Mouse (Mus musculus) macrophage (primary cell): ENCODE measurements at regions not wholly inside any gene's neighbourhood (a gene's known extent, or its start where the extent isn't known, plus 50 kb on each side); places are given as distances from the start of the nearest gene placed in this dataset.

ENCODE experiments used
- H3K27ac ChIP-seq: fragments of 350-480 bp; formaldehyde crosslinking; 2 replicates; pipeline ENCODE4 v1.9.0; 2021
- H3K36me3 ChIP-seq: fragments of 350-480 bp; formaldehyde crosslinking; 2 replicates; pipeline ENCODE4 v1.9.0; 2021; ENCODE audit errors: inconsistent target
- H3K4me3 ChIP-seq: fragments of 350-480 bp; formaldehyde crosslinking; 2 replicates; pipeline ENCODE4 v1.9.0; 2021; ENCODE audit errors: inconsistent target
- H3K79me2 ChIP-seq: fragments of 350-480 bp; formaldehyde crosslinking; 2 replicates; pipeline ENCODE4 v1.9.0; 2021; ENCODE audit errors: inconsistent target
- WGBS: methylation state at CpG from one replicate; pipeline ENCODE4 v1.1.7; 2026; ENCODE audit warnings: inconsistent platforms; ENCODE audit not compliant: missing documents; 5-methylcytosine and 5-hydroxymethylcytosine counted together

DNA sequence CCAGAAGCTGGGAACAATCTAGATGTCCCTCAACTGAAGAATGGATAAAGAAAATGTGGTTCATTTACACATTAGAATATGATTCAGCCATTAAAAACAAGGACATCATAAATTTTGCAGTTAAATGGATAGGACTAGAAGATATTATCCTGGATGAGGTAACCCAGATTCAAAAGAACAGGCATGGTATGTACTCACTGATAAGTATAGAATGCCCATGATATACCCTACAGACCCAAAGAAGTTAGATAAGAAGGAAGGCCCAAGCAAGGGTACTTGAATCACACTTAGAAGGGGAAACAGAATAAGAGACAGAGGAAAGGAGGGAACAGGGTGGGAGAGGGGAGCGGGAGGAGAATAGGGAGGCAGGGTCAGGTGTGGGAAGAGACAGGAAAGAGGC, 127.4 kb upstream of the Itga4 start:
- Histone ChIP-seq H3K27ac (no peak overlapping the region), H3K79me2 (no peaks in the 10 kb centered on the region), H3K36me3 (no peaks in the 10 kb centered on the region), H3K4me3 (no peak overlapping the region)
- 100% methylated on average over 1 of the region's 1 CpGs for WGBS

DNA sequence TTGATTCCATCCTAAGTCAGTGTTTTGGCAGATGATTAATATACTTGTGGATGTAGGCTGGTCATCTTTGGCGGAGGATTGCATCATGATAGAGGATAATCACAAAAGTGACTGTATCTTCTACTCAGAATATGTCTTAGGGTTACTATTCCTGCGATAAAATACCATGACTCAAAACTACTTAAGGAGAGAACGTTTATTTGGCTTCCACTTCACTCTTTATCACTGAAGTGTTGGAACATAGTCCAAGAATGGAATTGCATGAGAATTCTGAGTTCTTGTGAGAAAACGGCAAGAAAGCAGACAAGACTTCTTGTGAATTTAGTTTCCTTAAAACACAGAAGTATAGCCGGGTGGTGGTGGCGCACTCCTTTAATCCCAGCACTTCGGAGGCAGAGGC, 124.6 kb upstream of the Itga4 start:
- H3K4me3 ChIP-seq: no peak overlapping the region
- no peaks in the 10 kb centered on the region for H3K79me2 ChIP-seq
- H3K27ac ChIP-seq: no peak overlapping the region
- H3K36me3 ChIP-seq: no peaks in the 10 kb centered on the region
- 94% methylated on average over 7 of the region's 7 CpGs for WGBS

DNA sequence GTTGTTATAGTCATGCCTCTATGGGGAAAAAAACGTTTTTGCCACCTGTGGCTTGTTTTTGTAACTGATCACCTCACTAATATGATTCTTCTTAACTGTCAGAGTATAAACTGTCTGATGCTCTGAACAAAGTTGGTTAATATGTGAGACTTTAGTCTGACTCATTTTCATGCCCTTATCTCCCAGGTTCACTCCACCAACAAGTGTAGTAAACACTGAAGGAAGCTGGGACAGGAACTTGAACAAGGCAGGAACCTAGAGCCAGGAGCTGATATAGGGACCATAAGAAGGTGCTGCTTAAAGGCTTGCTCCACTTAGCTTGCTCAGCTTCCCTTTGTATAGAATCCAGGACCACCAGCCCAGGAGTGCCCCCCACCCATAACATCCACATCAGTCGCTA, 124.0 kb upstream of the Itga4 start:
- 77% methylated on average over 2 of the region's 2 CpGs for WGBS
- Histone ChIP-seq H3K4me3 (no peak overlapping the region), H3K27ac (peak overlapping the region; percentile 71), H3K79me2 (no peaks in the 10 kb centered on the region), H3K36me3 (no peaks in the 10 kb centered on the region)

DNA sequence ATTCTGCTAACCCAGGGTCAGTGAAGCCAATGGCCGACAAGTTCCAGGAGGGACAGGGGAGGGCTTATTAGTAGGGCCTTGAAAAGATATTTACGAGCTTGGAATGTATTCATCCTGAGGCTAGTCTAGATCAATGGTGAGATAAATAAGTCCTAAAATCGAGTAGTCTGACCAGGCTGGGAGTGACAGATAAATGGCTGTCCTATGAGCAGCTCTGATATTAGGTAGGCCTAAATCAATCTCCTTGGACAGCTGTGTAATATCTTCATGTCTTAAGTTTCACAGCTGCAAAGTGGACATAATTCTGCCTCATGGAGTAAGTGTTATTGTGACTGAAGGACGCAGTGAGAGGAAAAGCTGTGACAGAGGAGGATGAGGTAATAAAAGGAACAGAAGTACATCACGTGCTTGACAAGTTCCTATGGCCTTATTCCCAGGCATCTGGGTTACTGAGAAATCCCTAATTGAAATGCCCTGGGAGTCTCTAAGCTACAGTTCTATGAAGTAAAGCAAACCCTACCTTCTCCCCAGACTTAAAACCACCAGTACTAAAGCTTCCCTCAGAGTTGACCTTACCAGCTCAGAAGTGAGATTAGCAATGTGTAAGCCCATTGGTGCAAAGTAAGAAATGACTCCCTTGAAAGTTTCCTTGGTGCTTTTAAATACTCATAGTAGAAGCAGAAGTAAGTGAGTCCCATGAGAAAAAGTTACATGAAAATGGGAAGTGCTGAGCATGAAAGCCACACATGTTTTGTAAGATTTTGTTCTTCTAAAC, 123.3 kb upstream of the Itga4 start:
- 49% methylated on average over 5 of the region's 5 CpGs for WGBS
- no peaks in the 10 kb centered on the region for H3K79me2 ChIP-seq
- peak overlapping the region; percentile 71 for H3K27ac ChIP-seq
- no peaks in the 10 kb centered on the region for H3K36me3 ChIP-seq
- no peak overlapping the region for H3K4me3 ChIP-seq

GRCm38 (mm10) chr2:79132518-79132845, 122.7 kb upstream of the Itga4 start:
- peak overlapping the region; percentile 71 for H3K27ac ChIP-seq
- H3K36me3 ChIP-seq: no peaks in the 10 kb centered on the region
- H3K4me3 ChIP-seq: no peak overlapping the region
- 46% methylated on average over 3 of the region's 3 CpGs for WGBS
- H3K79me2 ChIP-seq: no peaks in the 10 kb centered on the region

GRCm38 (mm10) chr2:79134281-79134680, 120.9 kb upstream of the Itga4 start:
- H3K79me2 ChIP-seq: no peaks in the 10 kb centered on the region
- no peak overlapping the region for H3K27ac ChIP-seq
- 91% methylated on average over 5 of the region's 5 CpGs for WGBS
- H3K4me3 ChIP-seq: no peak overlapping the region
- H3K36me3 ChIP-seq: no peaks in the 10 kb centered on the region

DNA sequence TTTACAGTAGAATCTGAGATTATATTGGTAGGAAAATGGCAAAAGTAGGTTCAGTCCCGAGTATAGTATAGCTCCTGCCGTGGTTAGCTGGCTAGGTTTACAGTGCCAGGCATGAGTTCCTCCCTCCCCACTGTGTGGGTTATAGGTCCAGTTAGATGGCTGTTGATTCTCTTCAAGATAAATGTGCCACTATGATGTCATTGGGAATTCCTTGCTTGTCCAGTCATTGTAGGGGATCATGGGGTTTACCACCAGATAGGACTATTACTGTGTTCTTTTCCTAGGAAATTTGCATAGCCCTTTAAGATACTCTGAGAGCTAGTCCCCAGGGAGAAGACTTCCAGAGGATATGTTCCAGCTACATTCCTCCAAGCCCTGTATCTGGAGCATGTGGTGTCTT, 119.2 kb upstream of the Itga4 start:
- 86% methylated on average over 2 of the region's 2 CpGs for WGBS
- H3K4me3 ChIP-seq: no peak overlapping the region

DNA sequence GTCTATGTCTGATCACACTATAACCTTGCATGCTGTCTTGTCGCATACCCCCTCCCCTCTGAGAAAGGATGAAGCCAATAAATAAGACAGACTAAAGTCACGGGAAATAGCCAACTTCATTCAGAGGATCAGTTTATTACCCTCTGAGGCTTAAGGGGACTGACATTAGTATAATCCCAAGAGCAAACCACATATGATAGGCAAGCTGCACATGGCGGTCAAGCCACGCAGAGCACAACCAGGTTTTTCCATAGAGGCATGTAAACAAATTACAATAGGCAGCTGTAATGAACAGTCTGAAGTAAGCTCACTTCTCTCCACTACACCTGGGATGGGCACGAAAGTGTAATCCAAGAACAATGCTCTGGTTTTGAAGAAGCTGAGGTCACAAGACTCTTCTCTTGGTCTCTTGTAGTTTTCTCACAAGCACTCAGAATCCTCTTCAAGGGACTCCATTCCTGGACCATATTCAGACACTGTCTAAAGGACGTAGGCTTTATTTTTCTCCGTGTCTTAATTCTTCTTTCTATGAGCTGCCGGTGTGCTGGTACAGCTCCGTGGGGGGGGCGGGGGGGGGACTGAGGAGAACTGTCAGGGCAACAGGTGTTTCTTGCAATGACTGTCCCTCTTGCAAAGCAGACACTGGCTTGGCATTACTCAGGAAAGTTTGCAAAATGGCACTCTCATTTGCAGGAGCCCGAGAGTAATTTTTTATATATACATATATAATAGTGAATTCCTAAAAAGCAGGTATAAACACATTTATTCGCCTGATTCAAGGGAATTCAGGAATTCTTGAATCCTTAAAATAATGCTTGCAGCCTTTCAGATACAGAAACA, 118.4 kb upstream of the Itga4 start:
- Histone ChIP-seq H3K79me2 (no peaks in the 10 kb centered on the region), H3K4me3 (no peak overlapping the region), H3K36me3 (no peaks in the 10 kb centered on the region), H3K27ac (no peak overlapping the region)
- 92% methylated on average over 10 of the region's 12 CpGs for WGBS

More for the DNA sequence above, 119.2 kb upstream of the Itga4 start:
- Histone ChIP-seq H3K27ac (no peak overlapping the region), H3K79me2 (no peaks in the 10 kb centered on the region), H3K36me3 (no peaks in the 10 kb centered on the region)

GRCm38 (mm10) chr2:79137694-79138171, 117.5 kb upstream of the Itga4 start:
- no peak overlapping the region for H3K4me3 ChIP-seq
- H3K79me2 ChIP-seq: no peaks in the 10 kb centered on the region
- no peak overlapping the region for H3K27ac ChIP-seq
- 51% methylated on average over 6 of the region's 6 CpGs for WGBS
- no peaks in the 10 kb centered on the region for H3K36me3 ChIP-seq

DNA sequence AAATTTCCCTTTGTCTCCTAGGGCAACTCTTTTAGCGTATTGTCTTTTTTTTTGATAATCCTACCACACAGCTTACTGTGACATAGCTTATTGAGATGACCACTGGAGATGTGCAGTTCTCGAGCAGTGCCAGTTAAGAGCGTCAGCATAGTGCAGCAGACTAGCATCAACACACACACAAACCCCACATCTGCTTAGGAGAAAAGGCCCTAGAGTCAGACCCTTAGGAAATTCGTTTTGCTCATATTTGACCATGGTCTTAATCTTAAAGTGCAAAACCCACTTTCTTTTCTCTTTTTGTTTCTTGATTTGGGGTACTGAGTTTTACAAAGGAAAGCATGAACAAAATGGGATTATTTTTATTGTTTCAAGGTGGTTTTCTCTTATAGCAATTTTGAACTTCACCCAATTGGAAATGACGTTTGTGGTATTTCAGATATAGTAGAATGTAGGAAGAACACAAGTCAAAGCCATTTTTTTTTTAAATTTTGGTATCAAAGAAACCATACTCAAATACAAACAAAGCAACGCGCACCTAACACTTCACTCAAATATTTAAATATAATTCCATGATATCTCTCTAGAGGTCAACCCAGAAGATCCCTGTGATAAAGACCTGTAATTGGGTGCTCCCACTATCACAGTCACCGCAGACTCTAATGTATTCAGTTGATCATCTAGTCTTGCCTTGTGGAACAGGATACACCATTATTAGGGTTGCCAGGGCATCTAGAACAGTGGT, 116.7 kb upstream of the Itga4 start:
- Histone ChIP-seq H3K36me3 (no peaks in the 10 kb centered on the region), H3K27ac (no peak overlapping the region), H3K4me3 (no peak overlapping the region), H3K79me2 (no peaks in the 10 kb centered on the region)
- 97% methylated on average over 8 of the region's 8 CpGs for WGBS

DNA sequence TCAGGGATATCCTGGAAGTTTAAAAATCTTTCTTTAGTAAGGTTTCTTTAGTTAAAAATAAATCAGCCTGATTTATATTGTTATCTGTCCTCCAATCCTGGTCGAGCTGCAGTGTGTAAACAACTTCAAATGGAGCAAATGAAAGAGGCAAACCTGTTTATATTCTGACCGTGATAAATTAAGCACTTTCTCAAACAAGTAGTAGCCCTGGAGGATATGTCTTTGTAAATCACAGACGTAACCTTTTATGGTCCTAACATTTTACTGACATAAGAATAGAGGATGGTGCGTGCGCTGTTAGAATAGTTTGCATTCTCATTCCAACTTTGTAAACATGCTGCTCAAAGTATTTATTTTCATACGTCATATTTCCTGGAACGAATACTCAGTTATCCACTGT, 113.3 kb upstream of the Itga4 start:
- Histone ChIP-seq H3K36me3 (no peaks in the 10 kb centered on the region), H3K4me3 (no peak overlapping the region), H3K27ac (no peak overlapping the region), H3K79me2 (no peaks in the 10 kb centered on the region)
- WGBS: 93% methylated on average over 7 of the region's 7 CpGs

DNA sequence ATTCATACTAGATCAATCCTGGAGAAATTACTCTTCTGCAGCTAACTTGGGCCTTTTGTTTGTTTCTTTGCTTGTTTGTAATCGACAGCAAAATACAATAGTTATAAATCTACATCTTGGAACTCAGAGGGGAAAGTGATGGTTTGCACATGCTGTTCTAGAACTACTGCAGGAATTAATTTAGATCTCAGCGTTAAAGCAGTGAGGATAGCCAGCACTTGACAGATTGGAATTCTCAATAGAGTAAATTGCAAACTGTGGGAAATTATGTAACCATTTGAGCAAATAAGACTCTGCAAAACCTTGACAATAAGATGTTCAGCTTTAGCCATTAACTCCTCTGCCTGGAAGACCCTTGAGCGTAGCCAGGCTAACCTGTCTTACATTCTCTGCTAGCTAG, 112.0 kb upstream of the Itga4 start:
- no peaks in the 10 kb centered on the region for H3K79me2 ChIP-seq
- no peak overlapping the region for H3K4me3 ChIP-seq
- H3K27ac ChIP-seq: no peak overlapping the region
- no peaks in the 10 kb centered on the region for H3K36me3 ChIP-seq
- 96% methylated on average over 3 of the region's 3 CpGs for WGBS

- no peak overlapping the region for H3K4me3 ChIP-seq
- WGBS: 29% methylated on average over 1 of the region's 1 CpGs
- no peaks in the 10 kb centered on the region for H3K36me3 ChIP-seq
- H3K79me2 ChIP-seq: no peaks in the 10 kb centered on the region
- H3K27ac ChIP-seq: no peak overlapping the region
These were observed 109.3 kb upstream of the Itga4 start for GRCm38 (mm10) chr2:79145897-79146296.

GRCm38 (mm10) chr2:79146563-79146962, 108.7 kb upstream of the Itga4 start:
- WGBS: 94% methylated on average over 4 of the region's 4 CpGs
- H3K4me3 ChIP-seq: no peak overlapping the region
- H3K36me3 ChIP-seq: no peaks in the 10 kb centered on the region
- no peak overlapping the region for H3K27ac ChIP-seq
- no peaks in the 10 kb centered on the region for H3K79me2 ChIP-seq
